Mouse (Mus musculus) erythroblast, embryonic 14.5 days (primary cell): ENCODE measurements around the gene Ear1.
"Not testable (repeated sequence)": the region's sequence is repeated elsewhere in the genome, so short reads cannot be mapped to it uniquely, and the experiment has no call there.

Experiments used
- GATA1 ChIP-seq: IDR thresholded peaks from 2 replicates; pipeline ENCODE4 v1.6.1; 2012; ENCODE audit warnings: low read length, inconsistent platforms, mixed read lengths
- TAL1 ChIP-seq: IDR thresholded peaks from 3 replicates; pipeline ENCODE4 v1.6.1; 2012; ENCODE audit warnings: low read length, inconsistent platforms, mixed read lengths

GRCm38 (mm10) chr14:43879966-43880545 lies 4.7 kb upstream of the Ear1 start:
- not testable (repeated sequence) for TF ChIP-seq GATA1, TAL1
